Mouse (Mus musculus): ENCODE measurements around the gene Cisd2. TPM values are rescaled to one million over a fixed set of nuclear protein-coding genes. Genes with fewer than 3 reads are reported as not detected.
A peak's percentile ranks its signal among the peaks of the same experiment; 100 is the strongest.

Gene Cisd2
- polyA plus RNA-seq, 1 experiment: 17.0 TPM

GRCm38 (mm10) chr3:135402201-135402658 lies 21.5 kb downstream of the Cisd2 start:
- no peak overlapping the region for H3K4me3 ChIP-seq (ENCODE audit: insufficient read depth, poor library complexity, severe bottlenecking)
- no peak for TF ChIP-seq CEBPB (IDR thresholded peaks at IDR 0.05; ENCODE audit: low read depth)
- TF ChIP-seq CTCF (IDR thresholded peaks at IDR 0.05; ENCODE audit: control insufficient read depth, insufficient read depth, insufficient read length): peak; percentile 41
- peak; percentile 58 for TF ChIP-seq USF1 (IDR thresholded peaks at IDR 0.05; ENCODE audit: low read depth)

GRCm38 (mm10) chr3:135397112-135397511 lies 26.6 kb downstream of the Cisd2 start:
- H3K36me3 ChIP-seq (ENCODE audit: control insufficient read depth, insufficient read depth): no peaks in the 10 kb centered on the region
- no peak overlapping the region for H3ac ChIP-seq (ENCODE audit: control insufficient read depth, insufficient read length, low read depth)
- TF ChIP-seq USF1 (IDR thresholded peaks at IDR 0.05; ENCODE audit: low read depth) (no peak), FOSL1 (IDR thresholded peaks at IDR 0.05; ENCODE audit: insufficient read depth, low read length, poor library complexity, severe bottlenecking) (no peak), MYOG (IDR thresholded peaks at IDR 0.05; ENCODE audit: control insufficient read depth, extremely low read depth, insufficient read length) (no peak), MYOD1 (IDR thresholded peaks at IDR 0.05; ENCODE audit: control insufficient read depth, insufficient read length, low read depth) (no peak)
- no peaks in the 10 kb centered on the region for H3K27me3 ChIP-seq (ENCODE audit: control insufficient read depth, insufficient read depth, insufficient read length)
- no peaks in the 10 kb centered on the region for H3K79me3 ChIP-seq (ENCODE audit: low read depth)
- no peaks in the 10 kb centered on the region for H3K79me2 ChIP-seq (ENCODE audit: control insufficient read depth, insufficient read depth)
- H3K4me3 ChIP-seq (ENCODE audit: insufficient read depth, poor library complexity, severe bottlenecking): no peak overlapping the region

More at GRCm38 (mm10) chr3:135402201-135402658, 21.5 kb downstream of the Cisd2 start:
- Histone ChIP-seq H3K36me3 (ENCODE audit: control insufficient read depth, insufficient read depth) (peaks cover 18% of the 10 kb centered on the region), H3K79me2 (ENCODE audit: control insufficient read depth, insufficient read depth) (no peaks in the 10 kb centered on the region), H3K79me3 (ENCODE audit: low read depth) (no peaks in the 10 kb centered on the region), H3ac (ENCODE audit: control insufficient read depth, insufficient read length, low read depth) (no peak overlapping the region), H3K27me3 (ENCODE audit: control insufficient read depth, insufficient read depth, insufficient read length) (no peaks in the 10 kb centered on the region)

- no peak overlapping the region for H3K4me3 ChIP-seq (ENCODE audit: insufficient read depth, poor library complexity, severe bottlenecking)
- H3K79me3 ChIP-seq (ENCODE audit: low read depth): no peaks in the 10 kb centered on the region
- H3ac ChIP-seq (ENCODE audit: control insufficient read depth, insufficient read length, low read depth): no peak overlapping the region
- no peaks in the 10 kb centered on the region for H3K27me3 ChIP-seq (ENCODE audit: control insufficient read depth, insufficient read depth, insufficient read length)
- no peaks in the 10 kb centered on the region for H3K79me2 ChIP-seq (ENCODE audit: control insufficient read depth, insufficient read depth)
- no peaks in the 10 kb centered on the region for H3K36me3 ChIP-seq (ENCODE audit: control insufficient read depth, insufficient read depth)
- TF ChIP-seq FOSL1 (IDR thresholded peaks at IDR 0.05; ENCODE audit: insufficient read depth, low read length, poor library complexity, severe bottlenecking): no peak
- TF ChIP-seq MYOG (IDR thresholded peaks at IDR 0.05; ENCODE audit: control insufficient read depth, extremely low read depth, insufficient read length): no peak
- no peak for TF ChIP-seq CEBPB (IDR thresholded peaks at IDR 0.05; ENCODE audit: low read depth)
- TF ChIP-seq MAX (IDR thresholded peaks at IDR 0.05): no peak
These were observed 27.6 kb downstream of the Cisd2 start for GRCm38 (mm10) chr3:135396081-135396480.

GRCm38 (mm10) chr3:135395085-135395484 lies 28.6 kb downstream of the Cisd2 start:
- no peaks in the 10 kb centered on the region for H3K36me3 ChIP-seq (ENCODE audit: control insufficient read depth, insufficient read depth)
- no peak overlapping the region for H3ac ChIP-seq (ENCODE audit: control insufficient read depth, insufficient read length, low read depth)
- no peaks in the 10 kb centered on the region for H3K27me3 ChIP-seq (ENCODE audit: control insufficient read depth, insufficient read depth, insufficient read length)
- TF ChIP-seq CTCF (IDR thresholded peaks at IDR 0.05; ENCODE audit: control insufficient read depth, insufficient read depth, insufficient read length) (no peak), CEBPB (IDR thresholded peaks at IDR 0.05; ENCODE audit: low read depth) (no peak), MYOG (IDR thresholded peaks at IDR 0.05; ENCODE audit: control insufficient read depth, extremely low read depth, insufficient read length) (no peak), FOSL1 (IDR thresholded peaks at IDR 0.05; ENCODE audit: insufficient read depth, low read length, poor library complexity, severe bottlenecking) (no peak), USF1 (IDR thresholded peaks at IDR 0.05; ENCODE audit: low read depth) (no peak), MAX (IDR thresholded peaks at IDR 0.05) (no peak), MYOD1 (IDR thresholded peaks at IDR 0.05; ENCODE audit: control insufficient read depth, insufficient read length, low read depth) (no peak)
- no peaks in the 10 kb centered on the region for H3K79me2 ChIP-seq (ENCODE audit: control insufficient read depth, insufficient read depth)
- H3K4me3 ChIP-seq (ENCODE audit: insufficient read depth, poor library complexity, severe bottlenecking): no peak overlapping the region
- no peaks in the 10 kb centered on the region for H3K79me3 ChIP-seq (ENCODE audit: low read depth)

GRCm38 (mm10) chr3:135393186-135393585 lies 30.5 kb downstream of the Cisd2 start:
- no peaks in the 10 kb centered on the region for H3K79me3 ChIP-seq (ENCODE audit: low read depth)
- TF ChIP-seq USF1 (IDR thresholded peaks at IDR 0.05; ENCODE audit: low read depth): no peak
- no peak for TF ChIP-seq MYOD1 (IDR thresholded peaks at IDR 0.05; ENCODE audit: control insufficient read depth, insufficient read length, low read depth)
- no peak for TF ChIP-seq FOSL1 (IDR thresholded peaks at IDR 0.05; ENCODE audit: insufficient read depth, low read length, poor library complexity, severe bottlenecking)
- TF ChIP-seq CEBPB (IDR thresholded peaks at IDR 0.05; ENCODE audit: low read depth): no peak
- TF ChIP-seq CTCF (IDR thresholded peaks at IDR 0.05; ENCODE audit: control insufficient read depth, insufficient read depth, insufficient read length): no peak
- no peak for TF ChIP-seq MAX (IDR thresholded peaks at IDR 0.05)
- no peak for TF ChIP-seq MYOG (IDR thresholded peaks at IDR 0.05; ENCODE audit: control insufficient read depth, extremely low read depth, insufficient read length)

GRCm38 (mm10) chr3:135379868-135380267 lies 43.9 kb downstream of the Cisd2 start:
- Histone ChIP-seq H3K4me3 (ENCODE audit: insufficient read depth, poor library complexity, severe bottlenecking) (no peak overlapping the region), H3K27me3 (ENCODE audit: control insufficient read depth, insufficient read depth, insufficient read length) (peaks cover 3% of the 10 kb centered on the region), H3ac (ENCODE audit: control insufficient read depth, insufficient read length, low read depth) (no peak overlapping the region), H3K36me3 (ENCODE audit: control insufficient read depth, insufficient read depth) (no peaks in the 10 kb centered on the region), H3K79me2 (ENCODE audit: control insufficient read depth, insufficient read depth) (no peaks in the 10 kb centered on the region), H3K79me3 (ENCODE audit: low read depth) (no peaks in the 10 kb centered on the region)
- TF ChIP-seq CTCF (IDR thresholded peaks at IDR 0.05; ENCODE audit: control insufficient read depth, insufficient read depth, insufficient read length): no peak
- TF ChIP-seq USF1 (IDR thresholded peaks at IDR 0.05; ENCODE audit: low read depth): no peak
- no peak for TF ChIP-seq FOSL1 (IDR thresholded peaks at IDR 0.05; ENCODE audit: insufficient read depth, low read length, poor library complexity, severe bottlenecking)
- TF ChIP-seq MYOD1 (IDR thresholded peaks at IDR 0.05; ENCODE audit: control insufficient read depth, insufficient read length, low read depth): no peak
- TF ChIP-seq MAX (IDR thresholded peaks at IDR 0.05): no peak
- TF ChIP-seq CEBPB (IDR thresholded peaks at IDR 0.05; ENCODE audit: low read depth): no peak
- no peak for TF ChIP-seq MYOG (IDR thresholded peaks at IDR 0.05; ENCODE audit: control insufficient read depth, extremely low read depth, insufficient read length)

More at GRCm38 (mm10) chr3:135393186-135393585, 30.5 kb downstream of the Cisd2 start:
- H3K36me3 ChIP-seq (ENCODE audit: control insufficient read depth, insufficient read depth): no peaks in the 10 kb centered on the region
- H3ac ChIP-seq (ENCODE audit: control insufficient read depth, insufficient read length, low read depth): no peak overlapping the region
- H3K27me3 ChIP-seq (ENCODE audit: control insufficient read depth, insufficient read depth, insufficient read length): no peaks in the 10 kb centered on the region
- no peaks in the 10 kb centered on the region for H3K79me2 ChIP-seq (ENCODE audit: control insufficient read depth, insufficient read depth)
- H3K4me3 ChIP-seq (ENCODE audit: insufficient read depth, poor library complexity, severe bottlenecking): no peak overlapping the region

All from C2C12 (cell line).